Mouse (Mus musculus): ENCODE measurements around the gene Rgl3. TPM values are rescaled to one million over a fixed set of nuclear protein-coding genes. Genes with fewer than 3 reads are reported as not detected.

Rgl3 gene
- 10 to 100 TPM; 19.2 to 51.9 TPM for total RNA-seq (2021)
- long read RNA-seq, experiment 1, transcript Rgl3-201 (19 exons, 2,543 nt) = major isoform, 9 of 24 reads
- long read RNA-seq, experiment 1, partial matches to known transcripts = 6 of 24 reads
- long read RNA-seq, experiment 1, other reads (novel, unspliced or antisense) = 9 of 24 reads
- long read RNA-seq, experiment 2, transcript Rgl3-201 (19 exons, 2,543 nt) = major isoform, 13 of 36 reads
- long read RNA-seq, experiment 2, partial matches to known transcripts = 18 of 36 reads
- long read RNA-seq, experiment 2, other reads (novel, unspliced or antisense) = 5 of 36 reads

DNA sequence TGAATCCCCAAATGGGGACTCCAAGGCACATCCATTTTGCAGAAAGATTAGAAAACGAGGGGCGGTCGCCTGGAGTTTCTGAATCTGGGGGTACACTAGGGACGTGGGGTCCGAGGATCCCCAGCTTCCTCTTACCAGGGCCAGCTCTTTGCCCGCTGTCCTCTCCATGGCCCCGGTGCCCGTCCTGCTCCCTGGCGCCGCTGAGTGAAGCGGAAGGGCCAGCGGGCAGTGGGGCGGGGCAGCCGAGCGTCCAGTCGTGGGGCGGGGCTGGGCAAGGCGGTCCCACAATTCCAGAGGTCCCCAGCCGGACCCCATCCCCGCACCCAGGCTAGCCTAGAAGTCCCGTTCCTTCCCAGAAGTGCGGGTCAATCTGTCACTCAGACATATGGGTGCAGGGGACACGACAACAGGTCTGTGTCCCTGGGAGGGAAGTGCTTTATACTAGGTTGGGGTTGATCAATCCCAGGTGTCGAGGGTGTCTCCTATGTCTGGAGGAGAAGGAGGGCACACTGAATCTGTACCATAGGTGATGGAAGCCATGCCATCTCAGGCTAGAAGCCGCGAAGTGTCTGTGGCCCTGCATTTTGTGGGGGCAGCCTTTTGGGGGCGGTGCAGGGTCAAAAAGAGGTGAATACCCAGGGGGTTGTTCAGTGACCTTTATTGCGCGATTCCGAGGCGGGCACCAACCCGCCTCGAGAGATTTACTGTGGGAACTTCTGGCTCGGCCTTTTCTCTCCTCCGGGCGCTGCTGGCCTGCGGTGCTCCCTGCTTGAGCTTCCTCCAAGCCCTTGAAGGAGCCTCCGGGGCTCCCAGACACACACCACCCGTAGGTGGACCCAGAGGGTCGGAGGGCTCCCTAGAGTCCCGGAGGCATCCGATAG lies at the start of gene Rgl3:
Gene Rgl3 (minus strand): TSS at position 217 of the 881 bp plus-strand sequence.
- peak; percentile 80 to 83 for DNase-seq (ENCODE audit: low spot score in 2 of 2)

DNA sequence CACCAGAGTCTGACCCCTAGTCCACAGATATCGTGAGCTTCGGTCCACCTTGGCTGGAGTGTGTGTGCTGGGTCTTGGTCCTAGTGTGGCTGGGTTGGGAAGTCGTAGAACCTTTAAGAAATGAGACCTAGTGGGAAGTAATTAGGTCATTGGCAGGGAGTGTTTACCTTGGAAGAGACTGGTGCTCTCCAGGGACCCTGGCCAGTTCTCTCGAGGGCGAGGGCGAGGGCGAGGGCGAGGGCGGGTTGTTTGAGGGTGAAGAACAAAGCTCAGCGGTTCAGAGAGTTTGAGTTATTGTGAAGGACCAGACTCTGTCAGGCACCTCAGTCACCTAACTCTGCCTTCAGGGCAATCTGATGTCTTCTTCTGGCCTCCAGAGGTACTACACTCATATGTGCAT lies 48.6 kb upstream of the Rgl3 start:
- no peak for DNase-seq (ENCODE audit: low spot score in 2 of 2)

DNA sequence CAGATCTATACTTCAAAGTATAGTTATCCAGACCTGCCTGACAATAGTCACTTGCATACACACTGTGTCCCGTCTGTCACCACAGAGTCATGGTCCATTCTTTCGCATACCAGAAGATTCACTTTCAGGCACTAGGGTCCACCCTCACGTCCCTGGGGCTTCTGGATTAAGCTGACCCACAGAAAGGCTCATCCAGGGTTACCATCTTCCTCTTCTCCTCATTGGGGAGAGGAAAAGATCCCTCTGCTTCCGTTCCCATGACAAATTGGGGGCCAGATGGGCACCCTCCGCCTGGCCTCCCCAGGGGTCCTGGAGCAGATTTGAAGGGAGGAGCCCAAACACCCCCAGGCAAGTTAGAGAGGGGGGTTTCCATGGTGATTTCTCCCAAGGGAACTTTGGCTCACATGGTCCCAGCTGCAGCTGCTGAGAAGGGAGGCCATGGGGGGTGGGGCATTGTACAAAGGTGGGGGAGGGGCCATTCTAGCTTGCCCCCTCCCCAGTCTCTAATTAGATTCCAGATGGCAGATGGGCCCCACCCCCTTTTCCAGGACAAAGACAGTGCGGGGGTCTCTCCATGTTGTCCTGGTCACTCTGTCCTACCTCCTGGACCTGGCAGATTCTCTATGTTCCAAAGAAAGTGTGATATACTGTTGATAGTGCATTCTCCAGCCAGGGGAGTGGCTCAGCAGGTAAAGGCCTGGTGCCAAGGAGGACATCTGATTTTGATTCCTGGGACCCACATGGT lies 46.2 kb upstream of the Rgl3 start:
- no peak for DNase-seq (ENCODE audit: low spot score in 2 of 2)

DNA sequence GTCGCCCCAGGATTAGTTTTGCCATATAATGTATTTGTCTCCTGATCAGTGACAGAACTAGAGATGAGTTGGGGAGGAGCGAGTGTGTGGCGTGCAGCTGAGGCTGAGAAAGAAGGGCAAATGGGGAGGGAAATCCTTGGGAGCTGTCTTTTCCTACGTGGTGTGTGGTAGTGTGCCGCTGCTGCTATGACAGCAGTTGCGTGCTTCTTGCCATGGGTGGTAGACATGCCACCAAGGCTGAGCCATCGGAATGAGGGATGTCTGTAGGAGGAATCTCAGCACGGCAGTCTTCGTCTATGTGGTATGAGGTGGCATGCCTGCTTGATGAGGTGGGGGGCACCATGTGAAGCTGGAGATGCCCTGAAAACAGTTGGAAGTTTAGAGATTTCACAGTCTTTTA lies 41.1 kb upstream of the Rgl3 start:
- DNase-seq (ENCODE audit: low spot score in 2 of 2) = no peak

DNA sequence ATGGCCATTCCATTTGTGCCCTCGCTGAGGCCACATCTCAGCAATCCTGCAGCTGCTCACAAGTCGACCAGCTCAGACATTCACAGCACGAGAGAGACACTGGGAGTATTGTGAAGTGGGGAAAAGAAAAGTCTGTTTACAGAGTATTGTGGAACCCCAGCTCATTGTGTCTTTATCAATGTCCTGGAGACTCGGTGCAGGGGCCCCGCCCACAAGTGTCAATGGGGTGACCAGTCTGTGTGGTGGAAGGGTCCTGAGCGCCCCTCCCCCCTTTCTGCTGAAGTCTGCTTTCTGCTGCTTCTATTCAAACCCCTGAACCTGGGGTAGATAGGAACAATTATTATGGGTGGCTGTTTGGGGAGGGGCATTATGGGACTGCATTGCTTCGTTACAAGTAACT lies 39.2 kb upstream of the Rgl3 start:
- DNase-seq (ENCODE audit: low spot score in 2 of 2) = no peak

DNA sequence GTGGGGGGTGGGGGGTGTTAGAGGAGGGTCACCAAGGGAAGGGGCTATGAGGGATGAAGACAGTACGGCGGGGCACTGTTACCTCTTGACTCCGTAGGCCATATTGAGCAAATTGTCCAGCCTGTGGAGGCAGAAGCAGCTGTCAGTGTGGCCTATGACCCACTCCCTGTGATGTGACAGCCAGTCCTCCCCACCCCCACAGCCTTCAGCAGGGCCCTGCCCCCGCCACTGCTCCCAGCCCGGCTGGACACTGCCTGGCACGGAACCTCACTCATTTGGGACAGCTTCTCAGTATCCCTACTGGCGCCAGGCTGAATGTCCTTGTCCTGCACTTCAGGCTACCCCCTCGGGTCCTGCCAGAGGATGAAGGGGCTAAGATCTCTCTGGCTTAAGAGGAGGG lies 35.3 kb upstream of the Rgl3 start:
- no peak for DNase-seq (ENCODE audit: low spot score in 2 of 2)

DNA sequence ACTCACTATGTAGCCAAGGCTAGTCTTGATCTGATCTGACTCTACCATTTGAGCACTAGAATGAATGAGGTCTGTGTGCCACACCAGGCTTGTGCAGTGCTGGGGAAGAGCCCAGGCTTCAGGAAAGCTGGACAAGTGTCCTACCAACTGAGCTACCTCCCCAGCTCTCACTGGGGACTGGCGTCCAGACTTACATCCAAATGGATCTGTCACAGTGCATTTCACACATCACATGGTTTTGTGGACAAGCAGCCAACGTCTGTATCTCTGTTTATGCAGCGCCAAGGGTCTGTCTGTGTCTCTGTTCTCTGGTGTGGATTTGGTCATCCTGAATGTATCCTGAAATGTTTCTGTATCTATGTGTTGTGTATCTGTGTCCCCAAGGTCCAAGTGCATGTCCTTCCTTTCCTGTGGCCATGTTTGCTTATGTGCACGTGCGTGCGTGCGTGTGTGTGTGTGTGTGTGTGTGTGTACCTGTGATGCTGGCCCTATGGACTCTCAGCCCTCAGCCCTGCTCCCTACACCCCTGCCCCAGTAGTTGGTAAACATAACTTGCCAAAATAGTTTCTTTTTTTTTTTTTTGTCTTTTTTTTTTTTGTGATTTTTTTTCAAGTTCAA lies 28.1 kb upstream of the Rgl3 start:
- DNase-seq (ENCODE audit: low spot score in 2 of 2) = no peak

DNA sequence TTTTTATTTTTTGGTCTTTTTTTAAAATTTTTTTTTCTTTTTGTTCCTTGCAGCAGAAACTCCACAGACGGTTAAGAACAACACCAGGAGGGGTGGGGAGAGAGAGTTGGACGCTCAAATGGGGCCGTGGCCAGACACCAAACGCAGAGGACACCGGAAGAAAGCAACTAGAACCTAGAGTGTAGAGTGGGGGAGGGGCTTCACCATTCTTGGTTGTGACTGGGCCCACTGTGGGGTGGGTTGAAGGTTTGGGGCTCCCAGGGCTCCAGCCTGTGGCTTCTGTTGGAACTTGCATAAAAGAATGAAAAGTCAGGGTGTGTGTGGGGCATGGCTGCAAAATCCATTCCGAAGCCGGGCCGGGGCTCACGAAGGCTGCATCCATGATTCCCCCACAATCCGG lies 27.0 kb upstream of the Rgl3 start:
- DNase-seq (ENCODE audit: low spot score in 2 of 2) = no peak

DNA sequence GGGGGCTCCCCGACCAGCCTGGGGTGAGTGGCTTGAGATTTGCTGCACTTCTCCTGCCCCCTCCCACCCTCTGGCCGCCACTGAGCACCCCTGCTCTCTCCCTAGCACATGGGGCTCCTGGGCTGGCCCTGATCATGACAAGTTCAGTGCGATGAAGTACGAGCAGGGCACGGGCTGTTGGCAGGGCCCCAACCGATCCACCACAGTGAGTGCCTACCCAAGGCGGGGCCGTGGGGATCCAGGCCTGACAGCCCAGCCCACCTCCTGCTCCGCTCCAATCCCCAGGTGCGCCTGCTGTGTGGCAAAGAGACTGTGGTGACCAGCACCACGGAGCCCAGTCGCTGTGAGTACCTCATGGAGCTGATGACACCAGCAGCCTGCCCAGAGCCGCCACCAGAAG lies 23.5 kb upstream of the Rgl3 start:
- no peak for DNase-seq (ENCODE audit: low spot score in 2 of 2)

DNA sequence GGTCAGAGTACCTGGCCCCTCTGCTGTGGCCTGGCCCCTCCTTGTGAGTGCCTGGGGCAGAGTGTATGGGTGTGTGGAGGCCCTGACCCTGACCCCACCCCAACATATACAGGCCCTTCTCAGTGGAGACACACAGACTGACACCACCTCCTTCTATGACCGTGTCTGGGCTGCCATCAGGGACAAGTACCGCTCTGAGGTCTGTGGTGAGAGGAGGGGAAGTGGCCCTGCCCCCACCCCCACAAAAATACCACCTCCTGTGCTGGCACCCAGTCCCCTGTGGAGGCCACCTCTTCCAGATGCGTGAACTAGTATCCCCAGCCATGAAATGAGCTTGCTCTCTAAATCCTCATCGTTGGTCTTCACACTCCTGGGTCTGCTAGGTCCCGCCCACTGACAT lies 21.8 kb upstream of the Rgl3 start:
- no peak for DNase-seq (ENCODE audit: low spot score in 2 of 2)

DNA sequence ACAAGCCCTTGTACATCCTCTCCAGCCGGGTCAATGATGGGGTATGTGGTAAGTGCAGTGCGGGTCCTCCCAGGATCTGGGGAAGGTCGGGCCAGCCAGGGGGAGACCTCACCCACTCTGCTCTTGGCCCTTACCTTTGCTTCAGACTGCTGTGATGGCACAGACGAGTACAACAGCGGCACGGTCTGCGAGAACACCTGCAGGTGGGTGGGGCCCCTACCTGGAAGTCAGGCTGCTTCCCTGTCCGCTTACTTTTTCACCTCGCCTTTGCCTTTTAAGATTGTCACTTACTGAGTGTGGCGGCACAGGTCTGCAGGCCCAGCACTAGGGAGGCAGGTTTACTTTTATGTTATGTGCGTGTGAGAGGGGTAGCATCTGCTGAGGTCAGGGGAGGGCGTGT lies 15.3 kb upstream of the Rgl3 start:
- DNase-seq (ENCODE audit: low spot score in 2 of 2) = no peak

DNA sequence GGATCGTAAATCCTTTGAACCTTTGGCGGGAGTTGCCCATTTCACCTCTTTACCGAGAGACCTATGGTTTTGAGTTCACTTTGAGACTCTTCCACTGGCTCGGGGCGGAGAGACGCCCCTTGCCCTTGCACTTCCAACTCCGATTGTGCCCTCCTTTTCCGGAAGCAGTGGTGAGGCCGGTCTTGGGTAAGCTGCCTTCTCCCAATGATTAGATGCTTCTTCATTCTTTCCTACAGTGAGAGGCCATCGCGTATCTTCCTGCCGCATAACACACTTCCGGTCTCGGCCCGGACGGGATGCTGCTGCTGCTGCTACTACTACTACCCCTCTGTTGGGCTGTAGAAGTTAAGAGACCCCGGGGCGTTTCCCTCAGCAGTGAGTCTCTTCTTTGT lies 13.9 kb upstream of the Rgl3 start:
- DNase-seq (ENCODE audit: low spot score in 2 of 2) = no peak

DNA sequence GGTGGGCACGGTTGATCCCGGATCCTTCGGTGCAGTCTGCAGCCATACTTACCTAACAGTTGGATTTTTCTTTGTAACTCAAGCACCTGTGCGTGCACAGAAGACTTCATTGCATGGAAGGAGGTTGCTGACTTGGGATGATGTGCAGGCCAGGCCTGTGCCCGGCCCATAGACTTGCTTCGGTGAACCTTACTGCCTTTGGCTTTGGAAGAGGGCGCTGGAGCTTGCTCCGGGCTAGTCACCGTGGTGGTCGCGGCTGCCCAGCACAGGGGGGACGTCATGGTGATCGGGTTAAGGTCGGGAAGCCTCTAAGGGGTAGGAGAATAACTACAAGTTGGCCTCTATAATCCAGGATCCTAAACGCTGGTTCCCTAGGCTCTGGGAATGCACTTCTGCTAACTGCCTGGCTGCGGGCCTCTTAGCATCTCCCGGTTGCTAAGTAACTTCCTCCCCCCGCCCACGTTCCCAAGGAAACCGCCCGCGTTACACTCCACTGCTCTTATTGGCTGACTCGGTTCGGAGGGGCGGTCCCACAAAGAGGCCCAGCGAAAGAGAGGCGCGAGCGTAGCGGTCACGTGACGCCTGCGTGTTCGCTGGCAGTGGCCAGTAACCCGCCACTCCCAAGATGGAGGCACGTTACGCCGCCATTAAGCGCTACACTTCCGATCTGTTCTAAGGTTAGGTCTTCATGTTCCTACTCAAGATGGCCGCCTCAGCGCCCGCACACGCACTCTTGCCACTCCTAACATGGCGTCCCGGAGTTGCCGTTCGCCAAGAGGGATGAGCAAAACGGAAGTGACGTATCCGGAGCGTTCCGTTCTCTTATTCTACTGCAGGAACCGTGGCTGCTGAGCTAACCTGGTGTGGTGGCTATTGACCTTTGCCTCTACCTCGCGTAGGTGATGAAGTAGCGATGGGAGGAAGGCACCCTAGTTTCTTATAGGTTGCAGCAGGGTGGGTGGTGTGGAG lies 13.2 kb upstream of the Rgl3 start, which contains the start of the genes Ccdc151 and Prkcsh:
Gene Ccdc151 (minus strand): TSS at position 441 of the 969 bp plus-strand sequence.
Gene Prkcsh (plus strand): TSS at position 613 of the 969 bp plus-strand sequence.
- DNase-seq (ENCODE audit: low spot score in 2 of 2) = peak; percentile 94

DNA sequence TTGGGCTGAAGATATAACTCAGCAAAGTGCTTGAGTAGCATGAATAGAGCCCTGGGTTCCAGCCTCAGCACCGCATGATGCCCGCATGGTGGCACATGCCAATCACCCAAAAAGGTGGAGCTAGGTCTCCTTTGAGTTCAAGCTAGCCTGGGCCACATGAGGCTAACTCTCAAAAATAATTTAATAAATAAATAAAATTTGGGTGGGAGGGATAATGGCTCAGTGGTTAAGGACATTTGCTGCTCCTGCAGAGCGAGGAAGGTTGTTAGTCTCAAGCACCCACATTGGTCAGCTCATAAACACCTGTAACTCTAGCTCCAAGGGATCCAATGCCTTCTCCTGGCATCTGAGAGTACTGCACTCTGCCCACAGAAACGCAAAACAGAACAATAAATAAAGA lies 12.4 kb upstream of the Rgl3 start:
- DNase-seq (ENCODE audit: low spot score in 2 of 2) = no peak

DNA sequence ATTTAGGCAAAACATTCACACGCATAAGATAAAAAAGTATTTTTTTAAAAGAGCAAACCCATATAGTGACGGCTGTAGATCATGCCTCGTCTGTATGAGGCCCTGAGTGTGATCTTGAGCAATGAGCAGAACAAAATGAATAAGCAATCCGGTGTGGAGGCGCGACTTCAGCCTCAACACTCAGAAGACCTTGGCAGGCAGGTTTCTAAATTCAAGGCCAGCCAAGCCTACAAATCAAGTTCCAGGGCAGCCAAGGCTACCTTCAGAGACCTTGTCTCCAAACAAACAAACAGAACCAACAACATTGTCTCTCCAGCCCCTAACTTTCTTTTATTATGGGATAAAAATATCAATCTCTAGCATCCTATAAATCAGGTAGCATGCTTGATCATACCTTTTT lies 11.1 kb upstream of the Rgl3 start:
- no peak for DNase-seq (ENCODE audit: low spot score in 2 of 2)

DNA sequence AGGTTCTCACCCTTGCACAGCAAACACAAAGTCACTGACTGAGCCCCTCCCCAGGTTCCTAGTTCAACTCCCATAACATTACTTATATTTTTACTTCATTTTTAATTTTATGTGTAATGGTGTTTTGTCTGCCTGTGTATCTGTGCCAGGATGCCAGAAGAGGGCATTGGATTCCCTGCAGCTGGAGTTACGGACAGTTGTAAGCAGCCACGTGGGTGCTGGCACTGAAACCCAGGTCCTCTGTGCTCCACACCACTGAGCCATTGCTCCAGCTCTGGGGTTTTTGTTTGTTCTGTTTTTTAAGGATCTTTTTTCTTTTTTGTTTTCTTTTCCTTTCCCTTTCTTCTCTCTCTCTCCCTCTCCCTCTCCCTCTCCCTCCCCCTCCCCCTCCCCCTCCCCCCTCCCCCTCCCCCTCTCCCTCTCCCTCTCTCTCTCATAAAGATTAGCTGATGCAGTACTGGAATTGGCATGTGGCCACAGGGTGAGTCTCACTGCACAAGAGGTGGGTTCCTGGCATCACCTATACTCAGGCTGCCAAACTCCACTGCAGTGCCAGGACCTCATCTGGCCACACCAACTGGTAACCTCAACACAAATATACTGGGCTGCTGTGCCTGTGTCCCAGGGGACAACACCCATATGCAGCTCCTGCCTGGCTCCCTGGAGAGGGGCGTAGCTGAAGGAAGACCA lies 7.1 kb upstream of the Rgl3 start:
- DNase-seq (ENCODE audit: low spot score in 2 of 2) = no peak

DNA sequence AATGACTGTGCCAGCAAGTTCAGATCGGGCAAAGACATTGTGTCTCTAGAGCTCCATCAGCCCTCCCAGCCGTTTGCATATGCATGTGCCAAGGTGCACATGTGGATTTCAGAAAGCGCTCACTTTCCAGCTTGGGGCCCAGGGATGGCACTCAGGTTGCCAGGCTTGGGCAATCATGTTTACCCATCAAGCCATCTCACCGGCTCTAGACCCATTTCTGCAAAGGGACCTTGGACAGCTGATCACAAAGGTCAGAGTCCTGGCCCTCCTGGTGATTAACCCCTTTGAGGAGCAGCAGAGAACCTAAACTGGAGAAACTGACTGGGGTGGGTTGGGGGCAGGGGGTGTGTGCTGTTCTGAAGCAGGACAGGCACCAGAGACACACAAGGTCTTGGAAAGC lies 3.0 kb upstream of the Rgl3 start:
- no peak for DNase-seq (ENCODE audit: low spot score in 2 of 2)

DNA sequence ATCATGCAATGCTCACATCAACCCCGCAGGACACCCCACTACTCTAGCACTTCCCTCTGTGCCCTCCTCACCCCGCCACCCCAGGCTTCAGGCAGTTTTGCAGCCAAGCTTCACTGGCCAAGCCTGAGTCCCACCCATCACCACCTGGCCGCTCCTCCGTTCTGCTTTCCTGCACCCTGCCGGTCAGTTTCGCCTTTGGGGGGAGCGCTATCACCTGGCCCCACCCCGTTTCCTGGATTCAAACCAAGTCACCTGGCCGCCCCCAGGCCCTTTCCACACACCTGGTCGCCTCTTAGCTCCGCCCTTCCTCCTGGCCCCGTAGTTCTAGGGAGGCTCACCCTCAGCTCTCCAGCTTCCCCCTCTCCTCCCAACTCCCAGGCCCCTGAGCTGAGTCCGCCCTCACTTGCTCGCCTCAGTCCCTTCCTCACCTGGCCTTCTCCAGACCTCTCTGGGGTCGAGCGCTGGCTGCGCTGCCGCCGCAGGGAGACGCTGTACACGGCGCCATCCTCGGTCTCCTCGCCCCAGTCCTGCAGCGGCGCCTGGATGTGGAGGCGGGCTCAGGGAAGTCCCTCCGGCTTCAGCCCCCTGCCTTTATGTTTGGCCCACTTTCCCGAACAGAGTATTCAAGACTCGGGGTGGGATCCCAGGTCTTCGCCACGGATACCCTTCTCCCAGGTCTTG lies 685 bp downstream of the Rgl3 start:
- DNase-seq (ENCODE audit: low spot score in 2 of 2) = peak in 1 of 2 experiments; percentile 18
